Mouse (Mus musculus) layer of hippocampus, adult 8-10 months (tissue): ENCODE results near the gene Slc39a11. TPM values are rescaled to one million over a fixed set of nuclear protein-coding genes. Genes with fewer than 3 reads are reported as not detected.

Experiments
- DNase-seq, 2 experiments: peaks; one replicate each; pipeline ENCODE4 v3.0.0; 2022; ENCODE audit warnings: low spot score in 2 of 2
- total RNA-seq, 4 experiments: library from RNA; stranded (reverse); gene quantifications; 2 replicates each; pipeline ENCODE4 v1.2.4; 2022

Slc39a11 gene
- total RNA-seq, 4 experiments from 2014 or later, result 20.2 to 24.3 (median 23.4) TPM

DNA sequence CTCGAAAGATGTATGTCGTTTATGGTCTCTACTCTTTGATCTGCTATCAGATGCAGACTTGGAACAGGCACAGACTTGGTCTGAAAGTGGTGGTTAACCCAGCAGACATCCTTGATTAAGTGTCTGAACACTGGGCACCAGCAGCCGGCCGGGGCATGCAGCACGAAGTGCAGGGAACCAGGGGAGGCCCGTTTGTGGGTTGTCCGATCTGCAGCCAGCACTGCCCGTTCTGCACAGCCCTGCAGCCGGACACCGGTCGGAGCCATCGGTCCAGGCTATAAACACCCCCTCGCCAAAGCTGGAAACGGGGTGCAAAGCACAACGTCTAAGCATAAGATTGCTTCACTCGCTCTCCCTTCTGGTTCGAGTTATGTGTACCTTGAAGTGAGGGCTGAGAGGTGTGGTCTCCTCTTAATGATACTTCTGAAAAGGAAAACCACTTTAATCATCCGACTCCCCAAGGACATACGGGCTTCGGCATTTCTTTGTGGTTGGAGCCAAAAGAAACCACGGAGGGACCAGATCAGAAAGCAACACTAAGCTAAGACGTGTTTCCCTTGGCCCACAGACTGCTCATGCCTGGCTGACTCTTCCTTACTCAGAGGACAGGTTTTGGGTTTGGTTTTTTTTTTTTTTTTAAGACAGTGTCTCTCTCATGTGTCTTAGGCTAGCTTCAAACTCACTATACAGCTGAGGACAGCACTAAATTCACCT, 352.8 kb downstream of the Slc39a11 start:
- DNase-seq, result no peak

GRCm38 (mm10) chr11:113296162-113296561, 353.7 kb downstream of the Slc39a11 start:
- peak in 1 of 2 experiments; percentile 66 for DNase-seq

GRCm38 (mm10) chr11:113294518-113294917, 355.4 kb downstream of the Slc39a11 start:
- peak in 1 of 2 experiments; percentile 48 for DNase-seq

DNA sequence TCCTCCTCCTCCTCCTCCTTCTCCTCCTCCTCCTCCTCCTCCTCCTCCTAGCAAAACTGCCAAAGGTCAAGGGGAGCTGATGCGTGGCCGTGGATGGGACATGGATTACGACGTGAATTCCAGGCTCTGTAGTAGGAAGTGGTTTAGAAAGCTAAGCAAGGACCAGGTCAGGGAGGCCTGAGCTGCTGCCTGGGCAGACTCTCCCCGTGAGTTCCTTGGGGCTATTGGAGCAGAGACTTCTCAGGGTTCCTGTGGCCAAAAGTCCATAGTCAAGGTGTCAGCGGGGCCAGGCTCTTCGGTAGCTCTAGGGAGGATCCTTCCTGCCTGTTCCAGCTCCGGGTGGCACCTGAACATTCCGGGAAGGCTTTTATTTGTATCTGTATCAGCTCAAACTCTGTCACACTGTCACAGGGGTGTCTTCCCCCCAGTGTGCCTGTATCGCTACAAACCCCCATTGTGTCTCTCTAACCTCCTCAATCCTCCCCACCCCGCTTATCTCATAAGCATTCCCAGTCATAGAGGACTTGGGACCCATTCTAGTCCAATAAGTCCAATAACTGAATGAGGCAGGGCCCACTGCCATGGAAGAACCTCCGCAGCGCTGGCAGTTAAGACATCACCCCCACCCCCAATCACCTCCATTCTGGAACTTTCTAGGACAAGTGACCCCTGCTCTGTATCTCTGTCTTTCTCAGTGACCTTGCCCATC, 356.8 kb downstream of the Slc39a11 start:
- DNase-seq, result no peak

DNA sequence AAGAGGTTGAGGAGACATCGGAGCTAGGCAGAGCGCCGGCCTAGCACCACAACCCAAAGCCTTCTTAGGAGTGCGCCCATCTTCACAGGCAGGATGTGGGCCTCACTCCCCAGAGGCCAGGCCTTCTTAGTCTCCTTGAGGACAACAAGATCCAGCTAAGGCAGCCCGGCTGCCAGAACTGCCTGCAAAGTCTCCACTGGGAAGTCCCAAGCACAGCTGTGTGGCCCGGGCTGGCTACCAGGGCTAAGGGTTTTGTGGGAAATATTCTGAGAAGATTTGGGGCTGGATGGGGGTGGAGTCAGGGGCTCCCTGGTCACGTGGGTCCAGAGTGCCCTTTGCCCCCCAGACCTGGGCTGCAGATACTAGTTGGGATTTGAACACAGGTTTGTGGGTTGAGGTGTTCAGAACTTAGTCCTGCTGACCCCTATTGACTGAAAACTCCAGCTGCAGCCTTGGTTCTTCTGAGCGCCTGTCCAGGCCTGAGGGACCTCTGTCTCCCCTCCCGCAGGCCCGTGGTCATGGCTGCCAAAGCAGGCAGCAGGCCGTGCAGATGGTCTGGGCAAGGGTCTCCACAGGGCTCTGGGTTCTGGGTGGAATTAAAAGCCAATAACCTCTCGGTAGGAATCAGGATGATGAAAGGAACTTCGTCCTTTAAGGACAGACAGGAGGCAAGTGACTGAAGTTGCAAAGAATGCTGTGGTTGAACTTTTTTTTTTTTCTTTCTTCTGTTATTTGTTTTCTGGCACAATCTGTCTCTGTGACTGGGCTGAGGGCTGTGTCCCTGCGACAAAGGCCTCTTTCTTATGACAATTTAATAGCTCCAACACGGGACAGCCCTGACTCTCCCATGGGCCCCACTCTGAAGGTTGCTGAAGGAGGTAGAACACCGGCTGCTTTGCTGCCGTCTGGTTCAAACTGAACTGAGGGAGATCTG, 357.8 kb downstream of the Slc39a11 start:
- no peak for DNase-seq

DNA sequence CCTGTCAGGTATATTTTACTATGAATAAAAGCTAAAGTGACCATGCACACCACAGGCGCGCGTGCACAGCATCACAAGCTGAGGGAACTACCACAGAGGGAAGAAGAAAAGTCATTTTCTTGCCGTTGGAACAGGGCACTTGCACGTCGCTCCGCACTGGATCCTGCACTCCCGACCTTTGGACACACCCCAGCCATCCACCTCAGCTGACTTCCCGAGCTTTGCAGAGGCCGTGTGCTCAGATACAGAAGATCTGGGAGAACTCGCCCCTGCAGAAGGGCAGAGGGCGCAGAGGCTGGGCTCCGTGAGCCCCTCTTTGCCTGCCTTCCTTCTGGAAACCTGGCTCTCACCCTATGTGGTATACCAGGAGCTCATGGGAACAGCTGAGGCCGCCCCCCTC, 359.0 kb downstream of the Slc39a11 start:
- no peak for DNase-seq

DNA sequence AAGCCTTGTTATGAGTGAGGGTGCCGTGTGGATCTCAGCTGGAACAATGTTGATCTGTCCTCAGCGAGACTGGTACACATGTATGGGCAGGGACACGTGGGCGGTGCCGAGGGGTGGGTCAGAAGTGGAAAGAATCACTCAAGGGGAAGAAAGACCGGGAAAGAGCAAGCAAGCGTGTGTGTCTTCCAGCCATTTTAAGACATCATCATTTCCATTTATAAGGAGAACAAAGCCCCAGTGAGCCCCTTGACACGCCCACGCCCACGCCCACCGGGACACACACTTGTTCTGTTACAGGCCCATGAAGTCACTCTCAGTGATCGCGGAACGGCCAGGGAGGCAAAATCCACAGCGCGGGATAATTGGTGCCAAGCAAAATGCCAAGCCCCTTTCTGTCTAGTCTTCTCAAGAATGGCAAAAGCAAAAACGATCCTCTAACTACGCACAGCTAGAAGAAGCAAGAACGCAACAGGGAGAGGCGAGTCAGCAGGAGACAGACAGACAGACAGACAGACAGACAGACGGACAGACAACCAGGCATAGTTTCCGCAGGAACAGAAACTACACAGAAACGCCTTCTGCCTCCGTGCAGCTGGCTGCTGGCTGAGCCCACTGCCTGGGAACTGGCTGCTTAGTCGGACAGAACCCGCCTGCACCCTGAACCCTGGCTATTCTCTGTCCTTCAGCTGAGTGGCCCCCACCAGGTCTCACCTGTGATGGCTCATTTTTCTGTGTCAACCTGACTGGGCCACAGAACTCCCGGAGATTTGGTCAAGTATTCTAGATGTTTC, 364.7 kb downstream of the Slc39a11 start:
- DNase-seq, result no peak

- DNase-seq, result peak in 1 of 2 experiments; percentile 36
Observed at GRCm38 (mm10) chr11:113283376-113283811, 366.5 kb downstream of the Slc39a11 start.

GRCm38 (mm10) chr11:113278238-113278637, 371.6 kb downstream of the Slc39a11 start:
- DNase-seq, result no peak

DNA sequence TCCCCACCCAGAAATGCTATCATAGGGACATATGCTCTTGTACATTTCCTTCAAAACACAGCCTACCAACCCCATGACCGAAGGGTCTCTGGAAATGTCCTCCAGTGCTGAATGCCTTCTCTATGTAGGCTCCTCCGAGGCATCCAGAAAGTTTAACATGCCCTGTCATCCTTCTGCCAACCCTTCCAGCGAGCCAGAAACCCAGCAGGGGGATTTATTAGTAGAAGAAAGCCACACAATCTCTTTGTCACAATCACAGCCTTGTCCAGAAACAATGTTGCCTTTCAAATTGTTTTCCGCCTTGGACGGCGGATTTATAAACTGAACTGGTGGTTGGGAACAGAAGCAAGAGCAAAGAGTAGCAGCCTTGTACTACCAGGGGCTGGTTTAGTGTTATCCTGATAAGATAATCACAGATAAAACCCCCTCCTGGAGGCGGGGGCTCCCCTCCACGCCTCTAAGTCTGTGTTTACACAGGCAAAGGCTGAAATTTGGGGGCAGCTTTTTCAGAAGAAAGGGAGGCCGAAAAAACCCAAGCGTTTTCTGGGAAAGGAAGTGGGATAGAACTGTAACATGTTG, 372.8 kb downstream of the Slc39a11 start:
- peak in 1 of 2 experiments; percentile 45 for DNase-seq

- DNase-seq, result no peak
Observed at GRCm38 (mm10) chr11:113276518-113276917, 373.4 kb downstream of the Slc39a11 start.

- no peak for DNase-seq
Observed at GRCm38 (mm10) chr11:113274037-113274436, 375.8 kb downstream of the Slc39a11 start.

GRCm38 (mm10) chr11:113271857-113272256, 378.0 kb downstream of the Slc39a11 start:
- DNase-seq, result no peak

GRCm38 (mm10) chr11:113268831-113269319, 381.0 kb downstream of the Slc39a11 start:
- DNase-seq, result no peak

DNA sequence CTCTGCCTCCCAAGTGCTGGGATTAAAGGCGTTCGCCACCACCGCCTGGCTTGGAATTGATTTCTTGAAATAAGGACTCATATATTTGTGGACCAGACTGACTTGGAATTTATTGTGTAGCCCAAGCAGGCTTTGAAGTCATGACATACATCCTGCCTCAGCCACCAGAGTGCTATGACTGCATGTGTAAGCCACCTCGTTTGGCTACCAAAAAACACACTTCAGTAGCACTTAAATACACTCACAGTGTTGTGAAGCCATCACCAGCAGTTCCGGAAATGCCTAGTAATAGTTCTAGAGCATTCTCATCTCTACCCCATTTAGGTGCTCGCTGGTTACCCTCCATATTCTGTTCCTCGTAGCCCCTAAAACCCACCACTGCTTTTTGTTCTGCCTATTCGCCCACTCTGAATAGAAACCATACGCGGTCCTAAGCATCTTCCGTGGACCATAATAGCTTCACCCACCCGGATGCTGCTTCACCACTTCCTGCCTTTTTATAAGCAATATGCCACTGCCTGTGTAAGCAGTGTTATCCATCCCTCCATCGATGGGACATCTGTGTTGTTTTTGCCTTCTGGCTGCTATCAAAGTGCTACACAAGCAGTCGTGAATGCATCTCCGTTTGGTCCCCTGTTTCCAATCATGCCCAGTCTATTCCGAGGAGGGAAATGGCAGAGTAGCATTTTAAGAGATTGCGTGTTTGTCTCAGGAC, 382.2 kb downstream of the Slc39a11 start:
- DNase-seq, result peak in 1 of 2 experiments; percentile 15

DNA sequence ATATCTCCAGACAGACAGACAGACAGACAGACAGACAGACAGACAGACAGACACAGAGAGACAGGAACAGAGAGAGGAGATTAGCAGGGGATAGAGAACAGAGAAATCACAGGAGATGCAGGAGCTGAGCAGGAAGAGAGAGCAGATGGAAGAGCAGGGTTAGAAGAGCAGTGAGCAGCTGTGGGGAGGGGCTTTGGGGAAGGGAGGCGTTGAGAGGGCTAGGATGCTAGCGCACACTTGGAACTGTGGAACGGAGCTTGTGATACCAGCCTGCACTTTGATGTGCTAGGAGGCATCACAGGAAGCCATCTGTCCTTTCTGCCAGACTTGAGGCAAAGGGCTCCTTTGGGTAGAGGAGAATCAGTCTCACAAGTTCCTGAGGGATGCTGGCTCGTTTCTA, 383.2 kb downstream of the Slc39a11 start:
- peak; percentile 60 to 65 for DNase-seq

GRCm38 (mm10) chr11:113265567-113265966, 384.3 kb downstream of the Slc39a11 start:
- DNase-seq, result no peak

DNA sequence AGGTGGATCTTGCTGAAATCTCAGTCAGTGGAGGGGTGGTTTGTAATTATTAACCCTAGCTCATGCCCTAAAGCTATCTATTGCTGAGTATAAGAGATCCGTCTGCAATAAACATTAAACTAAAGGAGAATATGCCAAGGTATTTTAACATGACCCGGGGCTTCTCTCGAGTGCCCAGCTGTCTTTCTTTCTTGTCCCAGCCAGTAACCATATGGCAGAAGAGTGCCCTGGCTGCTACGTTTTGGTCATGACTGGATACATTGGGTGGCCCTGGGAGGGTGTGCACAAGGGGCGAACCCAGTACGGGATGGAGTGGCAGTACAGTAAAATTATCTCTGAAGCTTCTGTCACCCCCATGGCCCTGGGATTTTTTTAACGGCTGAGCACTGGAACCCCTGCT, 385.9 kb downstream of the Slc39a11 start:
- DNase-seq, result no peak

DNA sequence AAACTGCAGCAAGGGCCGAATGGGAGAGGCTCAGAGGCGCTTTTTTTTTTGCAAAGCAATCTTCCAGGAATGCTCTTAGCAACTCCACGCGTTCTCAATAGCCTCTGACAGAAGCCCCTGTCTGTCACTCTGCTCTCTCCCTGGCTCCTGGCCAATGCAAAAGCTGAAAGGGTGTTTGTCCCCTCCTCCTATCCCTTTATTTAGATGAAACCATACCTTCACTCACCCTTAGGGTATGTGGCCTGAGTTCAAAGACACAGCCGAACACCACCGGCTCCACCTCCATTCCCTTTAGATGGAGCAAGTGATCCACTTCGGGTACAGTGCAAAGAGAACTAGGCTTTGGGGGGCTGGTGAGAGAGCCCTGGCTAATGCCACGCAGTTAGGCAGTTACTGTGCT, 387.8 kb downstream of the Slc39a11 start:
- DNase-seq, result no peak

DNA sequence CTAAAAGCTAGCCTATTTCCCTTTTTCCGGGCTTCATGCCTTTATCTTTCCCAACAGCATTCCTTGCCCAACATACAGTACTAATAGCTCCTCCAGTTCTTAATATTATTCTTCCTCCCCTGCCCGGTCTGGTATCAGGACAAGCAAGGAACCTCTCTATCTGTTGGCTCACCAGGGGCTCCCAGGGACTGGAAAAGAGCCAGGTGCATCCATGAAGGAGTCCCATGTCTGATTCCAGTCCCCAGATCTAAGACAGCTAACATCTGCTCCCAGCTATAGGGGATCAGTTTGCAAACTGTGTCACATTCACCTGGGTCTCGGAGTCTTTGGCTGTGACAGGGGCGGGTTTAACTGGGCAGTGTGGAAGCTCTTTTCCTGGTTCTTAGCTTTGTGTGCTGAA, 388.5 kb downstream of the Slc39a11 start:
- DNase-seq, result no peak
